Mouse (Mus musculus): ENCODE data around the gene Slc27a2. TPM values are rescaled to one million over a fixed set of nuclear protein-coding genes. Genes with fewer than 3 reads are reported as not detected.

Gene Slc27a2
- polyA plus RNA-seq (2015; fragmentation: Nextera tagmentation; extraction: Ambion mirVana) = 3.0 and 3.6 TPM in 2 replicates

- Histone ChIP-seq H3K4me1 (ENCODE audit: control insufficient read depth, insufficient read depth, low read length) (peaks cover 12% of the 10 kb centered on the region), H3K36me3 (ENCODE audit: control insufficient read depth, insufficient read depth, low read length) (no peaks in the 10 kb centered on the region), H3K27ac (ENCODE audit: low read length) (no peak within 1 kb of the TSS), H3K4me2 (ENCODE audit: low read depth, low read length) (peak within 1 kb of the TSS; percentile 98), H3K9me3 (ENCODE audit: control insufficient read depth, low read length) (no peaks in the 10 kb centered on the region), H3K4me3 (ENCODE audit: low read length) (peak within 1 kb of the TSS; percentile 59), H3K9ac (ENCODE audit: low read depth, low read length) (peak within 1 kb of the TSS; percentile 55), H3K27me3 (replicated peaks; ENCODE audit: control insufficient read depth, insufficient read depth, low read length) (peaks cover 26% of the 10 kb centered on the region)
- 2% methylated on average over 61 of the region's 61 CpGs for WGBS
- peak; percentile 89 for ATAC-seq
Observed at GRCm38 (mm10) chr2:126552357-126553290, at the start of gene Slc27a2. Slc27a2 (plus strand) TSS chr2:126552407.

DNA sequence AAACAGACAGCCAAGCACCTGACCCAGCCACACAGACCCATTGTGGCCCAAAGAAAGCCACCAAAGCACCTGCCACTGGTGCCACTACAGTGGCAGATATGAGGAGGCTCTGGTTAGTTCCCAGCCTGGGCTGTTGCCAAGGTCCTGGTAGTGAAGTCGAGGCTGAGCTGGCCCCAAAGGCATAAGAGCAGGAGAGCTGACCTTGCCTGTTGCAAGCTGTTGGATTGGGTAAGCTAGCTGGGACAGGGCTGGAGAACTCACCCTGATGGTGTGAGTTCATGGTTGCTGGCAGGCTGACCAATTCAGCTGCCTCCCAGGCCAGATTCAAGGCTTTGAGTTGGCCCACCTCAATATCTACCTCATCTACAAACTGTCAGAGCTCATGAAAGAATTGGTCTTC, 47.1 kb upstream of the Slc27a2 start:
- Histone ChIP-seq H3K36me3 (ENCODE audit: control insufficient read depth, insufficient read depth, low read length) (no peaks in the 10 kb centered on the region), H3K9ac (ENCODE audit: low read depth, low read length) (no peak overlapping the region), H3K27ac (ENCODE audit: low read length) (no peak overlapping the region), H3K4me2 (ENCODE audit: low read depth, low read length) (no peak overlapping the region), H3K4me1 (ENCODE audit: control insufficient read depth, insufficient read depth, low read length) (no peaks in the 10 kb centered on the region), H3K9me3 (ENCODE audit: control insufficient read depth, low read length) (no peaks in the 10 kb centered on the region), H3K4me3 (ENCODE audit: low read length) (no peak overlapping the region), H3K27me3 (replicated peaks; ENCODE audit: control insufficient read depth, insufficient read depth, low read length) (no peaks in the 10 kb centered on the region)
- ATAC-seq = no peak
- WGBS = 71% methylated on average over 1 of the region's 1 CpGs

DNA sequence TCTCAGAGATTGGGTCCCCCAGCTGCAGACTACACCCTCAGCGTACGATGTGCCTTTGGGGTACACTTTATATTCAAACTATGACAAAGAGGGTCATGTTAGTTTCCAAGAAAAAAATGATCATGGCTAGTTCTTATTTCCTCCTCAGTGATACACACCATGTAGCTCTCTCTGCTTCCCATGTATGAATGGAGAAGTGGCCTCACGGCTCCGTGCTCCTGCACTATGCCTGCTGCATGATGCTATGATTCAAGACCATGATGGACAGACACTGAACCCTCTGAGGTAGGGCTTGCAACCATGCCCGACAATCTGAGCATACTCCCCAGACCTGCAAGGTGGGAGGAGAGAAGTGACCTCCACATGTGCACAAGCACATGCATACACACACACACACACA, 44.7 kb upstream of the Slc27a2 start:
- WGBS = 89% methylated on average over 5 of the region's 5 CpGs
- no peaks in the 10 kb centered on the region for H3K36me3 ChIP-seq (ENCODE audit: control insufficient read depth, insufficient read depth, low read length)

DNA sequence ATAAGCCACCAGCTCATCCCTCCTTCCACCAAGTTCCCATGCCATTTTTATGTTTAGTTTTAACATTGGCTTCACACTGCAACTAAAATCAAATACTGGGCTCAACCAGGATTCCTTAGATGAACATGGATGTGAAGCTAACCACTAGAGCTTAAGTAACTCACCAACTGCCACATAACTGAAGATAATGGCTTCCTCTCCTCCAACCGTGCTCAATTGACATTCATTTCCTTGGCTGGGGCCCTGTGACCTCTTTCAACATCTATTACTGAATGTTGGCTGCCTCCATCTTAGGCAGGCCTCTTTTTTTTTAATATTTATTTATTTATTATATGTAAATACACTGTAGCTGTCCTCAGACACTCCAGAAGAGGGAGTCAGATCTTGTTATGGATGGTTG, 44.0 kb upstream of the Slc27a2 start:
- no peak overlapping the region for H3K4me3 ChIP-seq (ENCODE audit: low read length)
- H3K27me3 ChIP-seq (replicated peaks; ENCODE audit: control insufficient read depth, insufficient read depth, low read length) = no peaks in the 10 kb centered on the region
- no peaks in the 10 kb centered on the region for H3K4me1 ChIP-seq (ENCODE audit: control insufficient read depth, insufficient read depth, low read length)
- no peak for ATAC-seq
- no peak overlapping the region for H3K9ac ChIP-seq (ENCODE audit: low read depth, low read length)
- 76% methylated on average over 1 of the region's 1 CpGs for WGBS
- H3K4me2 ChIP-seq (ENCODE audit: low read depth, low read length) = no peak overlapping the region
- H3K27ac ChIP-seq (ENCODE audit: low read length) = no peak overlapping the region
- H3K9me3 ChIP-seq (ENCODE audit: control insufficient read depth, low read length) = no peaks in the 10 kb centered on the region
- H3K36me3 ChIP-seq (ENCODE audit: control insufficient read depth, insufficient read depth, low read length) = no peaks in the 10 kb centered on the region

More for the DNA sequence above, 44.7 kb upstream of the Slc27a2 start:
- H3K4me3 ChIP-seq (ENCODE audit: low read length) = no peak overlapping the region
- no peaks in the 10 kb centered on the region for H3K27me3 ChIP-seq (replicated peaks; ENCODE audit: control insufficient read depth, insufficient read depth, low read length)
- H3K4me1 ChIP-seq (ENCODE audit: control insufficient read depth, insufficient read depth, low read length) = no peaks in the 10 kb centered on the region
- H3K27ac ChIP-seq (ENCODE audit: low read length) = no peak overlapping the region
- no peak overlapping the region for H3K9ac ChIP-seq (ENCODE audit: low read depth, low read length)
- H3K4me2 ChIP-seq (ENCODE audit: low read depth, low read length) = no peak overlapping the region
- H3K9me3 ChIP-seq (ENCODE audit: control insufficient read depth, low read length) = no peaks in the 10 kb centered on the region
- ATAC-seq = no peak

- ATAC-seq = no peak
- no peaks in the 10 kb centered on the region for H3K27me3 ChIP-seq (replicated peaks; ENCODE audit: control insufficient read depth, insufficient read depth, low read length)
- H3K27ac ChIP-seq (ENCODE audit: low read length) = no peak overlapping the region
- no peaks in the 10 kb centered on the region for H3K9me3 ChIP-seq (ENCODE audit: control insufficient read depth, low read length)
- H3K4me3 ChIP-seq (ENCODE audit: low read length) = no peak overlapping the region
- H3K36me3 ChIP-seq (ENCODE audit: control insufficient read depth, insufficient read depth, low read length) = no peaks in the 10 kb centered on the region
- no peak overlapping the region for H3K9ac ChIP-seq (ENCODE audit: low read depth, low read length)
- 75% methylated on average over 6 of the region's 6 CpGs for WGBS
- H3K4me2 ChIP-seq (ENCODE audit: low read depth, low read length) = no peak overlapping the region
- H3K4me1 ChIP-seq (ENCODE audit: control insufficient read depth, insufficient read depth, low read length) = no peaks in the 10 kb centered on the region
Observed at GRCm38 (mm10) chr2:126515069-126515826, 37.0 kb upstream of the Slc27a2 start.

DNA sequence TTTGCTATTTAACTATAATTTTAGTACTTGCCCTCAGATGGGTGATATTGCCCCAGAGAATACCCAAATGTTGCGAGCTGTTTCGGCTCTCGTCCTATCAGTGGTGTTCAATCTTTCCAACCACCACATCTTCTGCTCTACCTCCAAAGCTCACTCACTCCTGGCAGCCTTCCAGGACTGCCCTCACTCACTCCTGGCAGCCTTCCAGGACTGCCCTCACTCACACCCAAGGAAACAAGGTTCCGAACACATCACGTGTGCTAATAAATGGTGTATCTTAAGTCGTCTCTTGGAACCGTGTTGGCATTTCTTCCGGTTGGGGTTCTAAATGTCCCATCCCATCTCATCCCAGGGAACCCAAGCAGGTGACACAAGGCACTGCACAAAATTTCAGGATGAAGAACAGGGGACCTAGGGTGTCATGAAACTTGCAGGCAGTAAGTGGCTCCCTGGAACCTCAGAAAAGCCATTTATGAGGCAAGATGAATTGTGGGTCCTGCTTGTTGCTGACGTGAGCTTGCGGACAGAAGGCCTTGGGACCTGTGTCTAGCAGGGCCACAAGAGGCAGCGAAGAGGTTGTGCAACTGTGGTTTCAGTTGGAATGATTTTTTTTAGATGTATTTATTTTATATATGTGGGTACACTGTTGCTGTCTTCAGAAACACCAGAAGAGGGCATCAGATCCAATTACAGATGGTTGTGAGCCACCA, 32.2 kb upstream of the Slc27a2 start:
- WGBS = 78% methylated on average over 11 of the region's 11 CpGs
- no peak overlapping the region for H3K4me3 ChIP-seq (ENCODE audit: low read length)
- H3K9ac ChIP-seq (ENCODE audit: low read depth, low read length) = no peak overlapping the region
- ATAC-seq = no peak
- H3K36me3 ChIP-seq (ENCODE audit: control insufficient read depth, insufficient read depth, low read length) = no peaks in the 10 kb centered on the region
- H3K27me3 ChIP-seq (replicated peaks; ENCODE audit: control insufficient read depth, insufficient read depth, low read length) = no peaks in the 10 kb centered on the region
- H3K27ac ChIP-seq (ENCODE audit: low read length) = no peak overlapping the region
- H3K4me1 ChIP-seq (ENCODE audit: control insufficient read depth, insufficient read depth, low read length) = no peaks in the 10 kb centered on the region
- no peaks in the 10 kb centered on the region for H3K9me3 ChIP-seq (ENCODE audit: control insufficient read depth, low read length)
- H3K4me2 ChIP-seq (ENCODE audit: low read depth, low read length) = no peak overlapping the region

DNA sequence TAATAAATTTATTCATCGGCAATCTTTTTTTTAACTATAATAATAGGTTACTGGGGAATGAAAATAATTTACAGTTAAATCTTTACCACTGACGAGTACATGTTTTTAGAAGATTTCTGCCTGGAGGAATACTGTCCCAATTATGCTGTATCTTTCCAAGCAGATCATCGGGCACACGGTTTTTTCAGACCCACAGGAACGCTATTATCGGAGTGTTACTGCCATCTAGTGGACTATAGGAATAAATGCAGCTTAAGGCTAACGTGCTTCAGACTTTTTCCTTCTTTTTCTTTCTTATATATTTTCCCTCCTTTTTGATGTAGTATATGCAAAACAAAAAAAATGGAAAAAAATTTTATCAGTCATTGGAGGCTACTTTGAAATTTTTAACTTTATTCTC, 31.4 kb upstream of the Slc27a2 start:
- H3K4me2 ChIP-seq (ENCODE audit: low read depth, low read length) = no peak overlapping the region
- no peaks in the 10 kb centered on the region for H3K9me3 ChIP-seq (ENCODE audit: control insufficient read depth, low read length)
- no peak overlapping the region for H3K27ac ChIP-seq (ENCODE audit: low read length)
- no peaks in the 10 kb centered on the region for H3K4me1 ChIP-seq (ENCODE audit: control insufficient read depth, insufficient read depth, low read length)
- no peak overlapping the region for H3K9ac ChIP-seq (ENCODE audit: low read depth, low read length)
- 14% methylated on average over 7 of the region's 7 CpGs for WGBS
- ATAC-seq = no peak
- H3K36me3 ChIP-seq (ENCODE audit: control insufficient read depth, insufficient read depth, low read length) = no peaks in the 10 kb centered on the region
- H3K4me3 ChIP-seq (ENCODE audit: low read length) = no peak overlapping the region
- no peaks in the 10 kb centered on the region for H3K27me3 ChIP-seq (replicated peaks; ENCODE audit: control insufficient read depth, insufficient read depth, low read length)

DNA sequence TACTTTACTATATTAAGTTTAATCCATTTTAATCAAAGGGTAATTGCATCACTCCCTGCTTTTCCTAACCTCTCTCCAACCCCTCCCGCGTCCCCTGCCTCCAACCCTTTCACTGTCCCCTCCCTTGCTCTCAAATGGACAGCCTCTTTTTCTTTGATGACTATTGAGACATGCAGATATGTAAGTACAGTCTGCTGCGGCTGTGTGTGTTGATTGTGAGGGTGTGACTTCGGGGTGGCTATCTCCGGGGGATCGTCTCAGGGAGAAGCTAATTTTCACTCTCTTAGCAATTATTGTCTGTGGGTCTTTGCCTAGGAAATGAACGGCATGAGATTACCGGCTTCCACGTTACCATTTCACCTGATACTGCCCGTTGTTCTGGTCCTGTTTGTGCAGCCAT, 30.7 kb upstream of the Slc27a2 start:
- WGBS = 66% methylated on average over 10 of the region's 10 CpGs
- Histone ChIP-seq H3K27me3 (replicated peaks; ENCODE audit: control insufficient read depth, insufficient read depth, low read length) (no peaks in the 10 kb centered on the region), H3K27ac (ENCODE audit: low read length) (no peak overlapping the region), H3K36me3 (ENCODE audit: control insufficient read depth, insufficient read depth, low read length) (no peaks in the 10 kb centered on the region), H3K9me3 (ENCODE audit: control insufficient read depth, low read length) (no peaks in the 10 kb centered on the region), H3K4me2 (ENCODE audit: low read depth, low read length) (no peak overlapping the region), H3K9ac (ENCODE audit: low read depth, low read length) (no peak overlapping the region), H3K4me1 (ENCODE audit: control insufficient read depth, insufficient read depth, low read length) (no peaks in the 10 kb centered on the region), H3K4me3 (ENCODE audit: low read length) (no peak overlapping the region)
- ATAC-seq = no peak

DNA sequence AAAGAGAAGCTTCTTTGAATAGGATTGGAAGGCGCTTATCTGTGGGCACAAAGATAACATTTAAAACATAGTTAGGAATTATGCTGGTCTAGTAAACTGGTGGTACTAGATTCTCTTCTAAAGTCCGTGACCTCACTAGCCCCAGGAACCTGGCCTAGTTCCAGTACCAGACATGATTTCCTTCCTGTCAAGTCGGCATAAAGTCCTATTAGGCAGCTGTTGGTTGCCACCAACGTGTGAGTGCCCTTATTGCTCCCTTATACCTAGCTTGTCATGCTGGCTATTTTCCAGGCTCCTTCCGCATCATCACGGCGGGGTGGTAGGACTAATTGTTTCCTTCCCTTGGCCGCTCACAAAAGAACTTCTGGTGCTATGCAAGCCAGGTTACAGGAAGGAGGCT, 30.2 kb upstream of the Slc27a2 start:
- Histone ChIP-seq H3K27me3 (replicated peaks; ENCODE audit: control insufficient read depth, insufficient read depth, low read length) (no peaks in the 10 kb centered on the region), H3K27ac (ENCODE audit: low read length) (no peak overlapping the region), H3K36me3 (ENCODE audit: control insufficient read depth, insufficient read depth, low read length) (no peaks in the 10 kb centered on the region), H3K9me3 (ENCODE audit: control insufficient read depth, low read length) (no peaks in the 10 kb centered on the region), H3K4me3 (ENCODE audit: low read length) (no peak overlapping the region), H3K9ac (ENCODE audit: low read depth, low read length) (no peak overlapping the region), H3K4me2 (ENCODE audit: low read depth, low read length) (no peak overlapping the region), H3K4me1 (ENCODE audit: control insufficient read depth, insufficient read depth, low read length) (no peaks in the 10 kb centered on the region)
- no peak for ATAC-seq
- WGBS = 71% methylated on average over 8 of the region's 8 CpGs
